Mouse (Mus musculus) kidney, embryonic 15.5 days (tissue): Measurements from ENCODE around the gene Neurod1. TPM values are rescaled to one million over a fixed set of nuclear protein-coding genes. Genes with fewer than 3 reads are reported as not detected.

Experiments used
- ATAC-seq: fragments of 200-750 bp; cut with Nextera tagmentation; replicated peaks from 2 replicates; pipeline ENCODE4 v1.8.0; 2017; ENCODE audit warnings: moderate TSS enrichment; ENCODE audit not compliant: low FRiP score
- H3K27ac ChIP-seq: fragments of 300-500 bp; sonication (generic); 2 replicates; pipeline ENCODE4 v1.5.1; 2015; ENCODE audit warnings: mild to moderate bottlenecking, inconsistent platforms
- H3K27me3 ChIP-seq: fragments of 300-500 bp; sonication (generic); 2 replicates; pipeline ENCODE4 v1.6.1; 2015; ENCODE audit warnings: inconsistent platforms
- H3K36me3 ChIP-seq: fragments of 300-500 bp; sonication (generic); 2 replicates; pipeline ENCODE4 v1.6.1; 2015; ENCODE audit warnings: inconsistent platforms
- H3K4me1 ChIP-seq: fragments of 300-500 bp; sonication (generic); 2 replicates; pipeline ENCODE4 v1.6.1; 2015; ENCODE audit warnings: inconsistent platforms
- H3K4me2 ChIP-seq: fragments of 300-500 bp; sonication (generic); 2 replicates; pipeline ENCODE4 v1.6.1; 2015; ENCODE audit warnings: moderate library complexity, mild to moderate bottlenecking, inconsistent platforms
- H3K4me3 ChIP-seq: fragments of 300-500 bp; sonication (generic); replicated peaks from 2 replicates; pipeline ENCODE4 v1.5.1; 2015; ENCODE audit warnings: mild to moderate bottlenecking, inconsistent platforms
- H3K9ac ChIP-seq: fragments of 300-500 bp; sonication (generic); 2 replicates; pipeline ENCODE4 v1.6.1; 2015; ENCODE audit warnings: mild to moderate bottlenecking, inconsistent platforms
- H3K9me3 ChIP-seq: fragments of 300-500 bp; sonication (generic); replicated peaks from 2 replicates; pipeline ENCODE4 v1.6.1; 2016; ENCODE audit warnings: inconsistent platforms
- WGBS: fragments of 180-500 bp; shearing (Covaris S2); methylation state at CpG from one replicate; pipeline ENCODE4 v1.1.7; 2015; ENCODE audit warnings: mixed read lengths; 5-methylcytosine and 5-hydroxymethylcytosine counted together
- polyA plus RNA-seq: library from polyadenylated mRNA; unstranded; fragments of >200 nt; fragmentation: Nextera tagmentation; extraction: Ambion mirVana; gene quantifications from 2 replicates; pipeline ENCODE4 v1.2.1, GENCODE M21; 2015

Gene Neurod1
- polyA plus RNA-seq, 1 experiment from 2014 or later = 0.05 TPM

DNA sequence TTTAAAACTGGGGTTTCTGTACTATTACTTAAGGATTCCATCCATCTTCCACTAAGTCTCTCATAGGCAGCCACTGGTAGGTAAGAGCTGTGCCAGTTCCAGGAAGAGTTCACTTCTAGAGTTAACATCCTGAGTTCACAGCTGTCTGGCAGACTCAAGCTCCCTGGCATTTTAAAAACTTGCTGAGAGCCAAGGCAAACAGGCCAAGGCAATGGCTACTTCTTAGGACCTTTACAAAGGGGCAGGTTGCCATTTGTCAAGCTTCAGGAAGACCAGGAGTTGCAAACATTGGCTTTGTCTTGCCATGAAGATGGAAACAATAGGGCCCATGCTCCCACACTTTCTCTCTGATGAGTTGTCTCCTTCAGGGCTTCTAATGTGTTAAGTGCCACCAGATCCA is 26.5 kb downstream of the Neurod1 start:
- H3K9ac ChIP-seq = no peak overlapping the region
- ATAC-seq = no peak
- H3K36me3 ChIP-seq = no peaks in the 10 kb centered on the region

DNA sequence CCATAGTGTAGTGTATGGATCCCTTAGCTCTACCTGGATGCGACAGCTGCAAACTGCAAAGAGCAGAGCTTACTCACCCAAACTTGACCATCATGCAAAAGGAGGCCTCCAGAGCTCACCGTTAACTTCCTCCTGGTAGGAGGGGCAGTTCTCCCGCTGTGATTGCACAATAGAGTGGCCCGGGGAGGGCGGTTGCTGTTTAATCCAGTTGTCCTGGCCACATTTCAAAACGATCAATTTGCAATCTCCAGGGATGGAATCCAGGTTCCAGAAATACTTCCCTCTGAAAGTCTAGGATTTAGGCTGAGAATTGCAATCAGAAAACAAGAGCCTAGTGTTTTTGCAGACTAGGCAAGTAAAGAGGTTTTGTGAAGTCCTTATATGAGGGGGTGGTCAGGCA is 26.9 kb downstream of the Neurod1 start:
- Histone ChIP-seq H3K9me3 (no peaks in the 10 kb centered on the region), H3K4me2 (no peak overlapping the region), H3K36me3 (no peaks in the 10 kb centered on the region), H3K27ac (no peak overlapping the region), H3K4me1 (peaks cover 18% of the 10 kb centered on the region), H3K4me3 (no peak overlapping the region), H3K9ac (no peak overlapping the region), H3K27me3 (peaks cover 29% of the 10 kb centered on the region)
- 13% methylated on average over 6 of the region's 6 CpGs for WGBS
- no peak for ATAC-seq

More for the DNA sequence above, 26.5 kb downstream of the Neurod1 start:
- H3K4me2 ChIP-seq = no peak overlapping the region
- H3K27me3 ChIP-seq = peaks cover 29% of the 10 kb centered on the region
- H3K9me3 ChIP-seq = no peaks in the 10 kb centered on the region
- no peak overlapping the region for H3K27ac ChIP-seq
- H3K4me1 ChIP-seq = peaks cover 18% of the 10 kb centered on the region
- no peak overlapping the region for H3K4me3 ChIP-seq

DNA sequence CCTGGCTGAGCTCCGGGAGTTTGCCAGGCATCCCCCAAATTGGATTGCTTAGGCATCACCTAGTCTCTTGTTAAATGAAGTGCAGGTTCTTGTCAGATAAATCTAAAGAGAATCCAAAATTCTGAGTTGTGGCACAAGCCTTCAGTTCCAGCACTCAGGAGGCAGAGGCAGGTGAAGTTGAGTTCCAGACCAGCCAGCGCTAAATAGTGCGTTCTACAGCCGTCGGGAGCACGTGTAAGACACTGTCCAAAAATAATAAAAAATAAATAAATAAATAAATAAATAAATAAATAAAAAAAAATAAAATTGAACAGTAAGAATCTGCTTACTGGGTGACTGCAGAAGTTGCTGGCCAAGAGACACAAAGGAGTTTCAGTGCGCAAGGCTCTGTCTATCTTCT is 27.4 kb downstream of the Neurod1 start:
- H3K4me3 ChIP-seq = peak overlapping the region; percentile 53
- no peak overlapping the region for H3K27ac ChIP-seq
- peaks cover 18% of the 10 kb centered on the region for H3K4me1 ChIP-seq
- ATAC-seq = peak; percentile 13; the same call in 1 of the 2 replicates
- H3K4me2 ChIP-seq = peak overlapping the region; percentile 97
- no peaks in the 10 kb centered on the region for H3K9me3 ChIP-seq
- peaks cover 29% of the 10 kb centered on the region for H3K27me3 ChIP-seq
- WGBS = 13% methylated on average over 7 of the region's 7 CpGs
- H3K36me3 ChIP-seq = no peaks in the 10 kb centered on the region
- no peak overlapping the region for H3K9ac ChIP-seq

DNA sequence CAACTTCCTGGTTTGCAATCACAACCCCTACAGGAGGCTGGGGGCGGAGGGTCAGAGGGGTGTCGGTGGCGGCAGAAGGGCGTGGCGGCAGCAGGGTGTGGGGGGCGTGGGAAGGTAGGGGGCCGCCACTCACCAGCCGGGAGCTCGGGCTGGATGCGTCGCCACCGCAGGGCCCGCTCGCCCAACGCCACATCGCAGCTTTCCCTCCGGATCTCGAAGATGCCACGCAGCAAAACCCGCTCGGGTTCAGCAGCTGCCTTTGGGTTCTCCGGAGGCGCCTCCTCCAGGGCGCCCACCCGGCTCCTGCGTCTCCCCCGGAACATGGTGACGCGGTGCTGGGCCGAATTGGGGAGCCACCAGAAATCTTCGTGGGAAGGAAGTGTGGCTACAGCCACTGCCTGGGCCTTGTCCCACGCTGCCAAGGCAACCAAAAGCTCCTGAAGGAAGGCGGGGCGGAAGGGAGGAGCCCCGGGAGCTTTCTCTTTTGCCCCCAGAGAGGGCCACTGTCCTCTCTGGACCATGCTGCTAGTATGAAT is 27.9 kb downstream of the Neurod1 start:
- Histone ChIP-seq H3K9me3 (no peaks in the 10 kb centered on the region), H3K9ac (peak overlapping the region; percentile 37), H3K4me2 (peak overlapping the region; percentile 97), H3K36me3 (no peaks in the 10 kb centered on the region), H3K27ac (no peak overlapping the region), H3K4me1 (peaks cover 18% of the 10 kb centered on the region), H3K4me3 (peak overlapping the region; percentile 53), H3K27me3 (peaks cover 29% of the 10 kb centered on the region)
- ATAC-seq = peak; percentile 70
- under 1% methylated on average over 35 of the region's 35 CpGs for WGBS

DNA sequence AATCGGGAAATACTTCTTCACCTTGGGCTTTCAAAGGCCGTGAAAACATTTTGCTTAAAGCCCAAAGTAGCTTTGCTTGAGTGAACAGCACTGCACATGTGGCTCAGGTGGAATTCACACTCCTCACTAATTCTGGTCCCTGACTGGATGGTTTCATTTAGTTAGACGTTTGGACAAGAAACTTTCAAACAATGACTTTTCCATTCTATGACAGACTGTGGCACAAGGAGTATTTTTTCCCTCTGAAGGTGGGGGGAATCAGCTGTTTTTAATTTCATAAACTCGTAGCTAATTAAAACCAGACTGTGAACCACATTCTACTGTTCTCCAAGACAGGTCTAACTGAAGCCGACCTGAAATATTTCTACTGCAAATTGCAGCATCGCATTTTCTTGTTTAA is 28.5 kb downstream of the Neurod1 start:
- peak overlapping the region; percentile 97 for H3K4me2 ChIP-seq
- no peak overlapping the region for H3K27ac ChIP-seq
- no peaks in the 10 kb centered on the region for H3K9me3 ChIP-seq
- no peaks in the 10 kb centered on the region for H3K36me3 ChIP-seq
- 15% methylated on average over 6 of the region's 6 CpGs for WGBS
- no peak overlapping the region for H3K9ac ChIP-seq
- H3K4me3 ChIP-seq = peak overlapping the region; percentile 53
- peaks cover 18% of the 10 kb centered on the region for H3K4me1 ChIP-seq
- no peak for ATAC-seq
- peaks cover 29% of the 10 kb centered on the region for H3K27me3 ChIP-seq

DNA sequence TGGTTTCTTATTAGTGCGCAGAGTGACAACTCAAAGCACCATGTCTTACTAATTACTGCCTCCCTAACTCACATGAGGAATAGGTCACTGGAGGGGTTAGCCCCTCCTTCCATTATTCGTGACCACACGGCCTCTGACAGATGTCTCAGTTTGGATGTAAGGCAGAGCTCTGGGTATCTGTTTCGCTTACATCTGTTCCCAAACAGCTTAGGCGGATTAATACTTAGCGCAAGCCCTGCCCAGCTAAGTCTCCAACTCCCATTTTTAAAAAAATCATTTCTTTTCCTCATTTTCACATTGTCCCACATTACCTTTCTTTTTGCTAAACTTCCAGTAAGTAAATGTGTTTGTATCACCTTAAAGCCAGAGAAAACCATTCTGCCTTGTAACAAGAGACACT is 34.9 kb downstream of the Neurod1 start:
- 49% methylated on average over 6 of the region's 6 CpGs for WGBS
- no peak for ATAC-seq
- Histone ChIP-seq H3K27ac (no peak overlapping the region), H3K4me2 (no peak overlapping the region), H3K4me3 (no peak overlapping the region), H3K9ac (no peak overlapping the region), H3K9me3 (no peaks in the 10 kb centered on the region), H3K27me3 (no peaks in the 10 kb centered on the region), H3K36me3 (no peaks in the 10 kb centered on the region), H3K4me1 (no peaks in the 10 kb centered on the region)

DNA sequence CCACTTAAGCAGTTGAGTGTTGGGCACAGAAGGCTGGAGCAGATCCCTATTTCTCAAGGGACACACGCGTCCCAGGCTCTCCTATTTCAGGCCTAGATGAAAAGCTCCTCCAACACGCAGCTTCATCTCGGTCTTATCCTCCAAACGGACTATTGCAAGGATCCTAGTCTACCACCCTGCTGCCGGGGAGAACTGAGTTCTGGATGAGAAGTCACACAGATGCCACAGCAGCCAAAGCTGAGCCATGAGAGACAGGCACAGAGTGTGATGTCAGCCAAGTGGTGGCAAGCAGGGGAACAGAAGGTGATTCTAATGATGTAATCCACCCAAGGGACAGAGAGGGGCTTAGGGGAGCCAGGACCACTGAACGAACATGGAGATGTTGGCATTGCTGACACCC is 42.0 kb downstream of the Neurod1 start:
- WGBS = 87% methylated on average over 7 of the region's 7 CpGs
- no peak overlapping the region for H3K4me3 ChIP-seq
- H3K4me2 ChIP-seq = no peak overlapping the region
- no peaks in the 10 kb centered on the region for H3K27me3 ChIP-seq
- ATAC-seq = no peak
- H3K4me1 ChIP-seq = no peaks in the 10 kb centered on the region
- no peak overlapping the region for H3K27ac ChIP-seq
- H3K9me3 ChIP-seq = no peaks in the 10 kb centered on the region
- no peak overlapping the region for H3K9ac ChIP-seq
- H3K36me3 ChIP-seq = no peaks in the 10 kb centered on the region

DNA sequence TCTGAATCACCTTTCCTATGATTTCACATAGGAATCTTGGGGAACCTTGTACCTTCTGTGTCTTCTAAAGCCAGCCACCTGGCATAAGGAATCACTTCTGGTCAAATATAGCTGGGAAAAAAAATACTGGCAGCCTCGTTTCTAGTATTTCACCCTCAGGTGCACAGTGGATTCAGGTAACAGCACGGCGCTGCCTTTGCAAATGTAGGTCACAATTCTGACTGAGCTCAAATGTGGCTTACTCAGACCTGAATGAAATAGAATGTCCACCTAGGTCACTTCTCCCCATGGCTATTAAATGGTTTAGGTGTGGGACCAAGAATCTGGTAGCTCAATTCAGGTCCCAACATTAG is 45.7 kb downstream of the Neurod1 start:
- peak overlapping the region; percentile 41 for H3K27ac ChIP-seq
- ATAC-seq = no peak

DNA sequence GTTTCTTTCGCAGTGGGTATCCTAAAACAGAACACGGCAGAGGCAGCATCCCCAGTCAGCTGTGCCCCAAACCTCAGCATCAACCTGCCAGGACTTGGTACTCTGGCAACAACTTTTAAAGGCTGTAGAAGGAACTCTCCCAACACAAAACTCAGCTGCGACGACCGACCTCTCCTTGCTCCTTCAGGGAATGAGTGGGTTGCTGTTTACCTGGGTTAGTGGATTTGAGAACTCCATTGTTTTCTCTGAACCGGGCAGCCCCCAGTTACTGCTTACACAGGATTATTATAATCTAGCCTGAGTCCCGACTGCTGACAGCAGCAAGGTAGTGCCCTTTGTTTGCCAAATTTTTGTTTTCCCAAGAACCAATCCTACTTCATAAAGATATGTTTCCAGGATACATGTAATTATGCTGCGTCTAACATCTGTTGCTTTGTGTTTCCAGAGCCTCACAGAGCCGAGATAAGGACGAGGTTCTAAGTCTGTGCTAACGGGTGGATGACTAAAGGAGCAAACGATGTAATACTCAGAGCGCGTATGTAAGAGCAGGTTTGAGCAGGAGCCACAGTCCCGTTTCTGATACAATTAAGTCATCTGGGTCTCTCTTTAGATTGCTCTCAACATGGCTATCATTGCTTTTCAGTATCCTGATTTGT is 46.2 kb downstream of the Neurod1 start:
- H3K9me3 ChIP-seq = no peaks in the 10 kb centered on the region
- H3K27ac ChIP-seq = peak overlapping the region; percentile 41; the same call in 1 of the 2 replicates
- ATAC-seq = no peak
- H3K36me3 ChIP-seq = no peaks in the 10 kb centered on the region
- H3K4me1 ChIP-seq = no peaks in the 10 kb centered on the region
- no peaks in the 10 kb centered on the region for H3K27me3 ChIP-seq
- 69% methylated on average over 15 of the region's 15 CpGs for WGBS
- H3K9ac ChIP-seq = no peak overlapping the region
- no peak overlapping the region for H3K4me2 ChIP-seq
- H3K4me3 ChIP-seq = no peak overlapping the region

More for the DNA sequence above, 45.7 kb downstream of the Neurod1 start:
- H3K9ac ChIP-seq = no peak overlapping the region
- no peaks in the 10 kb centered on the region for H3K9me3 ChIP-seq
- 69% methylated on average over 3 of the region's 3 CpGs for WGBS
- H3K4me1 ChIP-seq = no peaks in the 10 kb centered on the region
- no peaks in the 10 kb centered on the region for H3K36me3 ChIP-seq
- no peak overlapping the region for H3K4me2 ChIP-seq
- no peak overlapping the region for H3K4me3 ChIP-seq
- no peaks in the 10 kb centered on the region for H3K27me3 ChIP-seq

DNA sequence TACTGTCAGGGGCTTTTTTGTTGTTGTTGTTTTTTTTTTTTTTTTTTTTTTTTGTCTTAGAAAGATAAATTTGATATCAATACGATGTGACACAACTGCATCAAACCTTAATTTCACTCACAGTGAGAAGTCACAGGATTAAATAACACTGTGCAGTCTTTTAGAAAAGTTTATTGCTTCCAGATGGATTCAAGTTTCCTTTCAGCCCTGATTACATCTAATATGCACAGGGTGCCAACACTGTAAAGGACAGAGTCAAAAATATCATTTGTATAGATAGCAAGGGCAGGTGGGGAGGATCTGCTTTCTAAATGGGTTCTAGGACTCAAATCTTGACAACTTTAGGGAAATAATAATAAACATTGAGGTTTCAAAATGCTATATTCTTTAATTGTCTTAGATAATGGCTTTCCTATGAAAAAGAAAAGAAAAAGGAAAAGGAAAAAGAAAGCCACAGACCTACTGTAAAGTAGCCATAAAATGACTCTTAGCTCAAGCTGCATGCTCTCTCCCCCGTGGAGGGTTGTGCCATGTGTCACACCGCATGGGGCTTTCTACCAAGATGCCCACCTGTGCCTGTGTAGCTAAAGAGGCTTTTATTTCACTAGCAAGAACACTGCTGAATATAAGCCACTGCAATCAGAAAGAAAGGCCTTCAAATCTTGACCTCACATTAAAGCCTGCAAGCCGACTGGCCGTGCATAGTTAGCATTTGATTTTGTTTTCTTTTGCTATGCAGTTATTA is 50.7 kb downstream of the Neurod1 start:
- H3K9ac ChIP-seq = no peak overlapping the region
- H3K36me3 ChIP-seq = no peaks in the 10 kb centered on the region
- ATAC-seq = no peak
- no peaks in the 10 kb centered on the region for H3K9me3 ChIP-seq
- no peak overlapping the region for H3K4me2 ChIP-seq
- no peak overlapping the region for H3K4me3 ChIP-seq
- H3K27me3 ChIP-seq = no peaks in the 10 kb centered on the region
- H3K27ac ChIP-seq = no peak overlapping the region
- WGBS = 68% methylated on average over 5 of the region's 5 CpGs
- H3K4me1 ChIP-seq = no peaks in the 10 kb centered on the region
